9 mouse cellular contexts compared by ENCODE assay signal in the genomic region with DNA sequence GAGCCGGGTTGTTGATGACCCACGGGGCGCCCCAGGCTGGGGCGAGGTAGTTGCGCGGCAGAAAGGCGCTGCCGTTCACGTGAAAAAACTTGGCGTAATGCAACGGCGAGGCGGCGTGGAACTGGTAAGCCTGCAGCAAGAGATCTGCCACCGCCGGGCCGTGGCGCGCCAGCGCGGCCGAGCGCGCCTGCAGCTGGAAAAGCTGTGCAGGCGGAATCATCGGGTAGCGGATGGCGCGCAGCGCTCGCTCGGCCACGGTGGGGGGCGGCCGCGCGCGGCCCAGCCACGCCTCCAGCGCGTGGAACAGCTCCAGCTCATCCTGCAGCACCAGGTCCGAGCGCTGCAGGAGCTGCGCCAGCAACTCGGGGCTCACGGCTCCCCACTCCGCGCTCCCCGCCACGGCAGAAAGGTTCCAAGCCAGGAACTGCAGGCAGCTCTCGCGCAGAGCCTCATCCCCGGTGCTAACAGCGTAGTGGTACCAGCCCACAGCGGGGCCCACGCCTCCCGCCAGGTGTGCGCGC. TPM values are rescaled to one million over a fixed set of nuclear protein-coding genes. Genes with fewer than 3 reads are reported as not detected.
A peak's percentile ranks its signal among the peaks of the same experiment; 100 is the strongest.
DNase-seq lines count a peak whose midpoint lies in the region; ATAC-seq and TF ChIP-seq lines count a peak whose summit lies in the region.
"Had no signal": no experiment of that assay in that cellular context is flagged by ENCODE, and none has a peak within 500 bp of the region (broad histone marks: within the 10 kb centered on the region; RNA-seq: fewer than 3 reads in every experiment).

No protein-coding gene starts in this region.

- WGBS in heart, adult 2 months: 2% methylated on average over 50 of the region's 59 CpGs
- under 1% methylated on average over 59 of the region's 59 CpGs for WGBS in embryonic facial prominence, embryonic 13.5 days
- WGBS in intestine, postnatal 0 days: under 1% methylated on average over 56 of the region's 59 CpGs
- WGBS in midbrain, embryonic 15.5 days: under 1% methylated on average over 59 of the region's 59 CpGs

- H3K9ac ChIP-seq in heart, adult 2 months (ENCODE audit: low read depth, low read length): no peak overlapping the region
- peak overlapping the region; percentile 64 for H3K9ac ChIP-seq in embryonic facial prominence, embryonic 13.5 days
- no peak overlapping the region for H3K9ac ChIP-seq in intestine, postnatal 0 days (ENCODE audit: low read depth, low read length)
- H3K9ac ChIP-seq in midbrain, embryonic 15.5 days: peak overlapping the region; percentile 57

- peak overlapping the region; percentile 32 for H3K4me3 ChIP-seq in heart, adult 2 months
- peak overlapping the region; percentile 52 for H3K4me3 ChIP-seq in embryonic facial prominence, embryonic 13.5 days
- peak overlapping the region; percentile 33 for H3K4me3 ChIP-seq in intestine, postnatal 0 days (ENCODE audit: low read depth, low read length)
- peak overlapping the region; percentile 54 for H3K4me3 ChIP-seq in midbrain, embryonic 15.5 days

- ATAC-seq in embryonic facial prominence, embryonic 13.5 days (ENCODE audit: insufficient number of reproducible peaks, insufficient read depth, low FRiP score, low TSS enrichment, low read depth): no peak
- ATAC-seq in intestine, postnatal 0 days: no peak
- peak; percentile 21; the same call in 1 of the 2 replicates for ATAC-seq in midbrain, embryonic 15.5 days (replicated peaks)
- ATAC-seq in erythroblast, adult 5-6 weeks (replicated peaks; ENCODE audit: low FRiP score, poor library complexity, severe bottlenecking): no peak
- ATAC-seq in megakaryocyte-erythroid progenitor cell, adult 5-6 weeks (replicated peaks; ENCODE audit: low FRiP score, low TSS enrichment, poor library complexity, severe bottlenecking): no peak

- no peak for TF ChIP-seq EP300 in heart, adult 2 months (IDR thresholded peaks at IDR 0.05; ENCODE audit: insufficient read depth, low read depth, low read length)

- no peaks in the 10 kb centered on the region for H3K79me2 ChIP-seq in heart, adult 2 months (replicated peaks; ENCODE audit: control insufficient read depth, insufficient read depth, low read length)

- intact Hi-C loops in heart, adult 2 months (cut with DNase I): no loop called here

- DNase-seq in heart, adult 2 months: no peak
- DNase-seq in heart, adult 11 months: no peak
- DNase-seq in ES-CJ7 (ENCODE audit: low read depth, low spot score): peak; percentile 40

- no peaks in the 10 kb centered on the region for H3K36me3 ChIP-seq in heart, adult 2 months (ENCODE audit: control insufficient read depth, insufficient read depth, low read length)
- no peaks in the 10 kb centered on the region for H3K36me3 ChIP-seq in embryonic facial prominence, embryonic 13.5 days
- no peaks in the 10 kb centered on the region for H3K36me3 ChIP-seq in intestine, postnatal 0 days (ENCODE audit: control insufficient read depth, insufficient read depth)
- no peaks in the 10 kb centered on the region for H3K36me3 ChIP-seq in midbrain, embryonic 15.5 days (replicated peaks)

- TF ChIP-seq CTCF in heart, adult 2 months (IDR thresholded peaks at IDR 0.05): no peak
- TF ChIP-seq CTCF in intestine, postnatal 0 days (IDR thresholded peaks at IDR 0.05; ENCODE audit: low read depth): no peak

- H3K27me3 ChIP-seq in heart, adult 2 months (ENCODE audit: control insufficient read depth, insufficient read depth, low read length): peaks cover 10% of the 10 kb centered on the region
- H3K27me3 ChIP-seq in embryonic facial prominence, embryonic 13.5 days: peaks cover 86% of the 10 kb centered on the region
- peaks cover 64% of the 10 kb centered on the region for H3K27me3 ChIP-seq in intestine, postnatal 0 days (replicated peaks; ENCODE audit: control insufficient read depth, insufficient read depth, low read length)
- H3K27me3 ChIP-seq in midbrain, embryonic 15.5 days (replicated peaks): peaks cover 23% of the 10 kb centered on the region

- H3K4me1 ChIP-seq in heart, adult 2 months (ENCODE audit: control insufficient read depth, insufficient read depth, low read length): 0 out of 2 replicates have a peak, but pooled peaks cover 1% of the 10 kb centered on the region
- peaks cover 33% of the 10 kb centered on the region for H3K4me1 ChIP-seq in embryonic facial prominence, embryonic 13.5 days
- H3K4me1 ChIP-seq in intestine, postnatal 0 days (replicated peaks; ENCODE audit: control insufficient read depth, insufficient read depth, low read length): no peaks in the 10 kb centered on the region
- H3K4me1 ChIP-seq in midbrain, embryonic 15.5 days: peaks cover 63% of the 10 kb centered on the region

- H3K9me3 ChIP-seq in embryonic facial prominence, embryonic 13.5 days: no peaks in the 10 kb centered on the region
- no peaks in the 10 kb centered on the region for H3K9me3 ChIP-seq in intestine, postnatal 0 days (ENCODE audit: control insufficient read depth)
- H3K9me3 ChIP-seq in midbrain, embryonic 15.5 days: no peaks in the 10 kb centered on the region

- H3K4me2 ChIP-seq in embryonic facial prominence, embryonic 13.5 days: peak overlapping the region; percentile 96
- H3K4me2 ChIP-seq in intestine, postnatal 0 days (replicated peaks; ENCODE audit: low read depth): peak overlapping the region; percentile 60
- H3K4me2 ChIP-seq in midbrain, embryonic 15.5 days: peak overlapping the region; percentile 72

- no peak overlapping the region for H3K27ac ChIP-seq in heart, adult 2 months
- H3K27ac ChIP-seq in embryonic facial prominence, embryonic 13.5 days: no peak overlapping the region
- no peak overlapping the region for H3K27ac ChIP-seq in intestine, postnatal 0 days (ENCODE audit: low read depth, low read length)
- peak overlapping the region; percentile 80 for H3K27ac ChIP-seq in midbrain, embryonic 15.5 days

- no peak for TF ChIP-seq POLR2A in heart, adult 2 months (IDR thresholded peaks at IDR 0.05; ENCODE audit: insufficient read depth, low read depth, low read length)

RNA-seq across cellular contexts. Expression of a gene that starts 3.8 kb away (rescaled TPM):
- not detected for total RNA-seq in heart, adult 2 months (2021)
- 0.06 TPM in 1 of 2 replicates, not detected in the other for polyA plus RNA-seq in heart, adult 2 months (2012; rRNA removed)
- 1.1 and 1.6 TPM in 2 replicates for polyA plus RNA-seq in embryonic facial prominence, embryonic 13.5 days (2015; fragmentation: Nextera tagmentation; extraction: Ambion mirVana)
- polyA plus RNA-seq in intestine, postnatal 0 days (2015; fragmentation: Nextera tagmentation; extraction: Ambion mirVana): 0.14 and 0.20 TPM in 2 replicates
- polyA plus RNA-seq in midbrain, embryonic 15.5 days (2015; fragmentation: Nextera tagmentation; extraction: Ambion mirVana): 21.4 and 28.4 TPM in 2 replicates
- total RNA-seq in erythroblast, adult 5-6 weeks (2015; ENCODE audit: low replicate concordance): not detected in 2 replicates
- total RNA-seq in erythroblast, adult 5-6 weeks (2017; ENCODE audit: low replicate concordance): not detected in 2 replicates
- not detected in 2 replicates for total RNA-seq in megakaryocyte-erythroid progenitor cell, adult 5-6 weeks (2014; fragmentation: Nextera tagmentation)
- total RNA-seq in megakaryocyte-erythroid progenitor cell, adult 5-6 weeks (2017): not detected in 2 replicates
- total RNA-seq: CH12.LX had no signal

RNA-seq across cellular contexts. Expression of a gene that starts 6.8 kb away (rescaled TPM):
- total RNA-seq in heart, adult 2 months (2021): not detected
- polyA plus RNA-seq in heart, adult 2 months (2012; rRNA removed): not detected in 2 replicates
- not detected in 2 replicates for polyA plus RNA-seq in embryonic facial prominence, embryonic 13.5 days (2015; fragmentation: Nextera tagmentation; extraction: Ambion mirVana)
- not detected in 2 replicates for polyA plus RNA-seq in intestine, postnatal 0 days (2015; fragmentation: Nextera tagmentation; extraction: Ambion mirVana)
- polyA plus RNA-seq in midbrain, embryonic 15.5 days (2015; fragmentation: Nextera tagmentation; extraction: Ambion mirVana): not detected in 2 replicates
- total RNA-seq in erythroblast, adult 5-6 weeks (2015; ENCODE audit: low replicate concordance): not detected in 2 replicates
- total RNA-seq in erythroblast, adult 5-6 weeks (2017; ENCODE audit: low replicate concordance): not detected in 2 replicates
- not detected in 2 replicates for total RNA-seq in megakaryocyte-erythroid progenitor cell, adult 5-6 weeks (2014; fragmentation: Nextera tagmentation)
- total RNA-seq in megakaryocyte-erythroid progenitor cell, adult 5-6 weeks (2017): not detected in 2 replicates
- total RNA-seq: CH12.LX had no signal

RNA-seq across cellular contexts. Expression of a gene that starts 26.8 kb away (rescaled TPM):
- total RNA-seq in heart, adult 2 months (2021): under 1 TPM; 0.18 to 0.21 TPM
- polyA plus RNA-seq in heart, adult 2 months (2012; rRNA removed): 0.32 and 1.2 TPM in 2 replicates
- polyA plus RNA-seq in embryonic facial prominence, embryonic 13.5 days (2015; fragmentation: Nextera tagmentation; extraction: Ambion mirVana): 0.69 and 2.2 TPM in 2 replicates
- polyA plus RNA-seq in intestine, postnatal 0 days (2015; fragmentation: Nextera tagmentation; extraction: Ambion mirVana): 0.21 and 0.67 TPM in 2 replicates
- 0.40 and 0.46 TPM in 2 replicates for polyA plus RNA-seq in midbrain, embryonic 15.5 days (2015; fragmentation: Nextera tagmentation; extraction: Ambion mirVana)
- total RNA-seq in erythroblast, adult 5-6 weeks (2015; ENCODE audit: low replicate concordance): 0.58 TPM in 1 of 2 replicates, not detected in the other
- total RNA-seq in erythroblast, adult 5-6 weeks (2017; ENCODE audit: low replicate concordance): 0.70 TPM in 1 of 2 replicates, not detected in the other
- not detected in 2 replicates for total RNA-seq in megakaryocyte-erythroid progenitor cell, adult 5-6 weeks (2014; fragmentation: Nextera tagmentation)
- total RNA-seq in megakaryocyte-erythroid progenitor cell, adult 5-6 weeks (2017): not detected in 2 replicates

RNA-seq across cellular contexts. Expression of a gene that starts 59.0 kb away (rescaled TPM):
- total RNA-seq in heart, adult 2 months (2021): 1 to 10 TPM; 6.3 to 7.9 TPM
- 11.6 and 11.9 TPM in 2 replicates for polyA plus RNA-seq in heart, adult 2 months (2012; rRNA removed)
- 44.4 and 44.8 TPM in 2 replicates for polyA plus RNA-seq in embryonic facial prominence, embryonic 13.5 days (2015; fragmentation: Nextera tagmentation; extraction: Ambion mirVana)
- 2.3 and 2.8 TPM in 2 replicates for polyA plus RNA-seq in intestine, postnatal 0 days (2015; fragmentation: Nextera tagmentation; extraction: Ambion mirVana)
- 9.3 and 9.4 TPM in 2 replicates for polyA plus RNA-seq in midbrain, embryonic 15.5 days (2015; fragmentation: Nextera tagmentation; extraction: Ambion mirVana)
- total RNA-seq in erythroblast, adult 5-6 weeks (2015; ENCODE audit: low replicate concordance): 0.77 TPM in 1 of 2 replicates, not detected in the other
- 0.09 TPM in 1 of 2 replicates, not detected in the other for total RNA-seq in erythroblast, adult 5-6 weeks (2017; ENCODE audit: low replicate concordance)
- not detected in 2 replicates for total RNA-seq in megakaryocyte-erythroid progenitor cell, adult 5-6 weeks (2014; fragmentation: Nextera tagmentation)
- not detected in 2 replicates for total RNA-seq in megakaryocyte-erythroid progenitor cell, adult 5-6 weeks (2017)
- total RNA-seq: CH12.LX had no signal

Comparison
In these comparisons a context has a peak if more than half of its experiments do, and no peak if none do; other contexts are left out.
1. H3K9ac ChIP-seq: peak in embryonic facial prominence, embryonic 13.5 days (single experiment) and midbrain, embryonic 15.5 days (single experiment); none in heart, adult 2 months (single experiment) and intestine, postnatal 0 days (single experiment).
2. Peak in every context shown above with its lines, with median percentiles within 50 percentile points of each other: H3K4me3 ChIP-seq and H3K4me2 ChIP-seq.